Mouse (Mus musculus) myocyte (in vitro differentiated cells): ENCODE results near the gene Rpgrip1.

ENCODE experiments used
- E2F4 ChIP-seq: IDR thresholded peaks from one replicate; pipeline ENCODE4 v1.6.1; 2011; ENCODE audit warnings: mild to moderate bottlenecking, control low read depth, moderate library complexity; ENCODE audit not compliant: insufficient read depth
- MAX ChIP-seq: IDR thresholded peaks from one replicate; pipeline ENCODE4 v1.6.1; 2011; ENCODE audit warnings: low read depth, mild to moderate bottlenecking, control low read depth
- MYOD1 ChIP-seq, 3 experiments: IDR thresholded peaks; one replicate each; pipeline ENCODE4 v1.6.1; 2011; ENCODE audit warnings: control low read depth in 2 of 3, low read depth in 2 of 3, mild to moderate bottlenecking in 2 of 3, moderate library complexity in 1 of 3; ENCODE audit not compliant: insufficient read length in 2 of 3, control insufficient read depth in 1 of 3
- POLR2A ChIP-seq: IDR thresholded peaks from one replicate; pipeline ENCODE4 v1.6.1; 2011; ENCODE audit warnings: low read depth, mild to moderate bottlenecking, control low read depth, moderate library complexity; ENCODE audit not compliant: insufficient read length
- SRF ChIP-seq: IDR thresholded peaks from one replicate; pipeline ENCODE4 v1.6.1; 2011; ENCODE audit warnings: low read depth; ENCODE audit not compliant: control insufficient read depth, insufficient read length
- USF1 ChIP-seq: IDR thresholded peaks from one replicate; pipeline ENCODE4 v1.6.1; 2011; ENCODE audit warnings: low read depth, mild to moderate bottlenecking, control low read depth, moderate library complexity

DNA sequence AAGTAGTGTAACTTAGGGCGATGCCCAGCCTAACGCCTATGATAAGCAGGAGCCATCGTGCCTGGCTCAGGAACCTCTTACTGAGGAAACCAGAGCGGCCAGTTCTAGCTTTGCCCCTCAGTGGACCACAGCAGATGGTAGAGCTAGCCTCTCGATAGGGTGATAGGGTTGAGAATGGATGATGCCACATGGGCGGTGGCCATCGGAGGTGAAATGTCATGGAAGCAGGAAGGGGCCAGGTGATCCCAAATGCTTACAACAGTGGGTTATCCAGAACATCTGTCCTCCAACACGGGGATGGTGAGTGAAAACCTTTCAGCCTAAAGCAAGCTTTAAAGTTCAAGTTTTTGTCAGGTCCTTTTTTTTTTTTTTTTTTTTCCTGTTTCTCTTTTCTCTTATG, 48.7 kb upstream of the Rpgrip1 start:
- TF ChIP-seq POLR2A (no peak), USF1 (no peak), MAX (no peak), E2F4 (no peak), SRF (no peak), MYOD1 (IDR thresholded peaks at IDR 0.05; ENCODE audit: control insufficient read depth in 1 of 3, insufficient read length in 2 of 3, low read depth in 2 of 3) (no peak)
